In genomic region chr2:165856611-165857200, GRCm38 (mm10) we compare ENCODE assay signal across 8 mouse cellular contexts. TPM values are rescaled to one million over a fixed set of nuclear protein-coding genes. Genes with fewer than 3 reads are reported as not detected.
DNase-seq lines count a peak whose midpoint lies in the region; ATAC-seq and TF ChIP-seq lines count a peak whose summit lies in the region.

No protein-coding gene starts in this region.

- no peak for TF ChIP-seq POLR2A in liver, adult 2 months (IDR thresholded peaks at IDR 0.05; ENCODE audit: extremely low read depth, insufficient read depth, low read length)

- peak overlapping the region; percentile 93 for H3K27ac ChIP-seq in liver, adult 2 months (replicated peaks; ENCODE audit: insufficient read depth, low read depth, low read length)
- peak overlapping the region; percentile 32; the same call in 1 of the 2 replicates for H3K27ac ChIP-seq in embryonic facial prominence, embryonic 11.5 days (replicated peaks; ENCODE audit: low read depth, low read length)
- H3K27ac ChIP-seq in intestine, embryonic 14.5 days (ENCODE audit: low read depth): peak overlapping the region; percentile 98
- H3K27ac ChIP-seq in neural tube, embryonic 13.5 days (replicated peaks): peak overlapping the region; percentile 96

- no peak overlapping the region for H3K4me3 ChIP-seq in liver, adult 2 months (ENCODE audit: insufficient read depth, low read depth, low read length)
- H3K4me3 ChIP-seq in embryonic facial prominence, embryonic 11.5 days (ENCODE audit: low read depth, low read length): no peak overlapping the region
- no peak overlapping the region for H3K4me3 ChIP-seq in intestine, embryonic 14.5 days (ENCODE audit: low read depth, low read length)
- H3K4me3 ChIP-seq in neural tube, embryonic 13.5 days: no peak overlapping the region

- peaks cover 52% of the 10 kb centered on the region for H3K79me2 ChIP-seq in liver, adult 2 months (ENCODE audit: control insufficient read depth, insufficient read depth, low read length)

- no peak for TF ChIP-seq CTCF in liver, adult 2 months (IDR thresholded peaks at IDR 0.05; ENCODE audit: low read depth, low read length)

- no peak overlapping the region for H3K9ac ChIP-seq in liver, adult 2 months (ENCODE audit: low read depth, low read length)
- no peak overlapping the region for H3K9ac ChIP-seq in embryonic facial prominence, embryonic 11.5 days (replicated peaks; ENCODE audit: low read length)
- no peak overlapping the region for H3K9ac ChIP-seq in intestine, embryonic 14.5 days (ENCODE audit: low read length)
- H3K9ac ChIP-seq in neural tube, embryonic 13.5 days: peak overlapping the region; percentile 1; the same call in 1 of the 2 replicates

- H3K4me1 ChIP-seq in liver, adult 2 months (ENCODE audit: control insufficient read depth, insufficient read depth, low read length): peaks cover 48% of the 10 kb centered on the region
- H3K4me1 ChIP-seq in embryonic facial prominence, embryonic 11.5 days (ENCODE audit: control insufficient read depth, insufficient read depth, low read length): peaks cover 25% of the 10 kb centered on the region
- peaks cover 70% of the 10 kb centered on the region for H3K4me1 ChIP-seq in intestine, embryonic 14.5 days (replicated peaks; ENCODE audit: control insufficient read depth, insufficient read depth, low read length)
- H3K4me1 ChIP-seq in neural tube, embryonic 13.5 days (replicated peaks): peaks cover 95% of the 10 kb centered on the region

- no peak overlapping the region for H3K4me2 ChIP-seq in embryonic facial prominence, embryonic 11.5 days (ENCODE audit: low read depth, low read length)
- H3K4me2 ChIP-seq in intestine, embryonic 14.5 days (ENCODE audit: low read length): peak overlapping the region; percentile 48
- H3K4me2 ChIP-seq in neural tube, embryonic 13.5 days: no peak overlapping the region

- no peaks in the 10 kb centered on the region for H3K9me3 ChIP-seq in embryonic facial prominence, embryonic 11.5 days (replicated peaks; ENCODE audit: control insufficient read depth, low read length)
- H3K9me3 ChIP-seq in intestine, embryonic 14.5 days (ENCODE audit: control insufficient read depth, low read length): no peaks in the 10 kb centered on the region
- no peaks in the 10 kb centered on the region for H3K9me3 ChIP-seq in neural tube, embryonic 13.5 days

- 50% methylated on average over 7 of the region's 7 CpGs for WGBS in liver, adult 2 months
- WGBS in embryonic facial prominence, embryonic 11.5 days: 79% methylated on average over 7 of the region's 7 CpGs
- WGBS in intestine, embryonic 14.5 days: 74% methylated on average over 7 of the region's 7 CpGs
- 54% methylated on average over 7 of the region's 7 CpGs for WGBS in neural tube, embryonic 13.5 days

- H3K36me3 ChIP-seq in liver, adult 2 months (ENCODE audit: control insufficient read depth, insufficient read depth, low read length): no peaks in the 10 kb centered on the region
- peaks cover under 1% of the 10 kb centered on the region; the same call in 1 of the 2 replicates for H3K36me3 ChIP-seq in embryonic facial prominence, embryonic 11.5 days (replicated peaks; ENCODE audit: control insufficient read depth, insufficient read depth, low read depth, low read length)
- peaks cover 7% of the 10 kb centered on the region for H3K36me3 ChIP-seq in intestine, embryonic 14.5 days (ENCODE audit: control insufficient read depth, insufficient read depth, low read length)
- H3K36me3 ChIP-seq in neural tube, embryonic 13.5 days: peaks cover 9% of the 10 kb centered on the region

- no peak for DNase-seq in liver, adult 2 months (ENCODE audit: extremely low read depth, low read depth, low spot score)
- no peak for DNase-seq in liver
- no peak for DNase-seq in embryonic facial prominence, embryonic 11.5 days (ENCODE audit: low spot score)
- DNase-seq in intestine, embryonic 14.5 days (ENCODE audit: low spot score): no peak
- DNase-seq in left cerebral cortex, adult 9 months (ENCODE audit: low spot score in 2 of 2): no peak
- DNase-seq in layer of hippocampus, adult 9-10 months (ENCODE audit: low spot score): no peak
- no peak for DNase-seq in spleen, postnatal 36 days (ENCODE audit: low spot score in 2 of 2)

- no peaks in the 10 kb centered on the region for H3K27me3 ChIP-seq in liver, adult 2 months (ENCODE audit: control insufficient read depth, insufficient read depth, low read length)
- no peaks in the 10 kb centered on the region for H3K27me3 ChIP-seq in embryonic facial prominence, embryonic 11.5 days (ENCODE audit: control insufficient read depth, insufficient read depth, low read length)
- no peaks in the 10 kb centered on the region for H3K27me3 ChIP-seq in intestine, embryonic 14.5 days (replicated peaks; ENCODE audit: control insufficient read depth, insufficient read depth, low read length)
- H3K27me3 ChIP-seq in neural tube, embryonic 13.5 days: no peaks in the 10 kb centered on the region

- ATAC-seq in embryonic facial prominence, embryonic 11.5 days (replicated peaks; ENCODE audit: insufficient number of reproducible peaks, low FRiP score, low TSS enrichment, low read depth): no peak
- no peak for ATAC-seq in intestine, embryonic 14.5 days (replicated peaks; ENCODE audit: low FRiP score, low TSS enrichment, low read depth)
- no peak for ATAC-seq in neural tube, embryonic 13.5 days (ENCODE audit: low read depth)

RNA-seq across cellular contexts. Expression of gene Zmynd8, which starts 42.1 kb away (rescaled TPM):
- total RNA-seq in liver, adult 2 months (2014; rRNA removed): 10.0 and 10.8 TPM in 2 replicates
- 6.4 and 7.8 TPM in 2 replicates for polyA plus RNA-seq in liver, adult 2 months (2012; rRNA removed)
- 36.1 and 36.8 TPM in 2 replicates for polyA plus RNA-seq in embryonic facial prominence, embryonic 11.5 days (2014; fragmentation: Nextera tagmentation; extraction: Ambion mirVana)
- polyA plus RNA-seq in intestine, embryonic 14.5 days (2014; fragmentation: Nextera tagmentation; extraction: Ambion mirVana): 49.2 and 53.6 TPM in 2 replicates
- 69.0 and 73.2 TPM in 2 replicates for polyA plus RNA-seq in neural tube, embryonic 13.5 days (2015; fragmentation: Nextera tagmentation; extraction: Ambion mirVana)

Comparison
In these comparisons a context has a peak if more than half of its experiments do, and no peak if none do; other contexts are left out.
1. H3K27ac ChIP-seq: peak in every context shown above with its lines; median percentile 98 in intestine, embryonic 14.5 days; 96 in neural tube, embryonic 13.5 days; 93 in liver, adult 2 months; 32 in embryonic facial prominence, embryonic 11.5 days.